In genomic region chr17:31089848-31090247, GRCm38 (mm10) we compare ENCODE assay signal across 16 mouse cellular contexts. TPM values are rescaled to one million over a fixed set of nuclear protein-coding genes. Genes with fewer than 3 reads are reported as not detected.
DNase-seq lines count a peak whose midpoint lies in the region; ATAC-seq lines count a peak whose summit lies in the region.
"Had no signal": no experiment of that assay in that cellular context is flagged by ENCODE, and none has a peak within 500 bp of the region (broad histone marks: within the 10 kb centered on the region; RNA-seq: fewer than 3 reads in every experiment).

No protein-coding gene starts in this region.

- no peak for ATAC-seq in heart, embryonic 16.5 days (replicated peaks; ENCODE audit: extremely low read depth, insufficient read depth, low FRiP score)
- no peak for ATAC-seq in liver, embryonic 11.5 days (replicated peaks; ENCODE audit: low FRiP score)
- no peak for ATAC-seq in granulocyte monocyte progenitor cell, adult 5-6 weeks (replicated peaks; ENCODE audit: poor library complexity, severe bottlenecking)
- ATAC-seq: CD4-positive, CD25-positive, alpha-beta regulatory T cell, adult 4 months had no signal

- H3K4me2 ChIP-seq in heart, embryonic 16.5 days (ENCODE audit: low read depth, low read length), result no peak overlapping the region
- no peak overlapping the region for H3K4me2 ChIP-seq in liver, embryonic 11.5 days

- no peak overlapping the region for H3K9ac ChIP-seq in heart, embryonic 16.5 days (ENCODE audit: low read length)
- H3K9ac ChIP-seq in liver, embryonic 11.5 days (ENCODE audit: low read depth, low read length), result no peak overlapping the region

- WGBS in heart, embryonic 16.5 days, result 60% methylated on average over 8 of the region's 8 CpGs
- 49% methylated on average over 8 of the region's 8 CpGs for WGBS in liver, embryonic 11.5 days
- 83% methylated on average over 8 of the region's 8 CpGs for WGBS in midbrain, embryonic 10.5 days

- H3K4me1 ChIP-seq in heart, embryonic 16.5 days (ENCODE audit: control insufficient read depth, insufficient read depth, low read length), result peaks cover 27% of the 10 kb centered on the region
- peaks cover 15% of the 10 kb centered on the region for H3K4me1 ChIP-seq in brown adipose tissue, adult 24 weeks (ENCODE audit: control insufficient read depth, insufficient read depth, insufficient read length, low read length)
- peaks cover 51% of the 10 kb centered on the region for H3K4me1 ChIP-seq in liver, embryonic 11.5 days (replicated peaks; ENCODE audit: control insufficient read depth, insufficient read depth, low read length)
- peaks cover 48% of the 10 kb centered on the region for H3K4me1 ChIP-seq in midbrain, embryonic 10.5 days

- no peak overlapping the region for H3K4me3 ChIP-seq in heart, embryonic 16.5 days (ENCODE audit: low read length)
- H3K4me3 ChIP-seq in brown adipose tissue, adult 24 weeks (ENCODE audit: insufficient read depth, low read depth, low read length), result no peak overlapping the region
- H3K4me3 ChIP-seq in liver, embryonic 11.5 days (ENCODE audit: low read depth, low read length), result no peak overlapping the region
- no peak overlapping the region for H3K4me3 ChIP-seq in midbrain, embryonic 10.5 days

- H3K27me3 ChIP-seq in heart, embryonic 16.5 days (ENCODE audit: control insufficient read depth, insufficient read depth, low read length), result no peaks in the 10 kb centered on the region
- H3K27me3 ChIP-seq in liver, embryonic 11.5 days (replicated peaks; ENCODE audit: control insufficient read depth, insufficient read depth, low read length), result no peaks in the 10 kb centered on the region
- H3K27me3 ChIP-seq in midbrain, embryonic 10.5 days (ENCODE audit: low read depth, poor library complexity, severe bottlenecking), result no peaks in the 10 kb centered on the region

- intact Hi-C loops in heart, postnatal 14 days (cut with DNase I), result no loop called here

- peaks cover 3% of the 10 kb centered on the region; the same call in 1 of the 2 replicates for H3K9me3 ChIP-seq in heart, embryonic 16.5 days (replicated peaks; ENCODE audit: control insufficient read depth, low read length)
- no peaks in the 10 kb centered on the region; the same call in 1 of the 2 replicates for H3K9me3 ChIP-seq in liver, embryonic 11.5 days (ENCODE audit: control insufficient read depth, low read length)
- H3K9me3 ChIP-seq in midbrain, embryonic 10.5 days (replicated peaks), result no peaks in the 10 kb centered on the region

- H3K27ac ChIP-seq in heart, embryonic 16.5 days (ENCODE audit: low read length), result peak overlapping the region; percentile 55
- H3K27ac ChIP-seq in brown adipose tissue, adult 24 weeks (replicated peaks; ENCODE audit: low read depth, low read length), result 0 out of 2 replicates have a peak overlapping the region, but pooled peaks have one; percentile 2
- H3K27ac ChIP-seq in liver, embryonic 11.5 days (ENCODE audit: low read depth, low read length), result 0 out of 2 replicates have a peak overlapping the region, but pooled peaks have one; percentile 2
- peak overlapping the region; percentile 60 for H3K27ac ChIP-seq in midbrain, embryonic 10.5 days (replicated peaks)

- DNase-seq in heart, postnatal 14 days, result no peak
- DNase-seq in liver, embryonic 11.5 days (ENCODE audit: low spot score), result no peak
- DNase-seq in midbrain, embryonic 10.5 days (ENCODE audit: low spot score), result no peak
- no peak for DNase-seq in MN1 (ENCODE audit: low spot score)
- DNase-seq in kidney, adult 18-20 months, result no peak
- DNase-seq: adrenal gland, postnatal 25 days; cerebellum, adult 18-20 months; kidney, adult 9 months; right cerebral cortex, postnatal 25 days; thymus, postnatal 25 days had no signal

- H3K36me3 ChIP-seq in heart, embryonic 16.5 days (ENCODE audit: control insufficient read depth, insufficient read depth), result peaks cover 6% of the 10 kb centered on the region; the same call in 1 of the 2 replicates
- H3K36me3 ChIP-seq in liver, embryonic 11.5 days (ENCODE audit: control insufficient read depth, insufficient read depth, low read length), result no peaks in the 10 kb centered on the region
- peaks cover 5% of the 10 kb centered on the region; the same call in 1 of the 2 replicates for H3K36me3 ChIP-seq in midbrain, embryonic 10.5 days

RNA-seq across cellular contexts. Expression of gene Abcg1, which starts 32.4 kb away (rescaled TPM):
- polyA plus RNA-seq in heart, embryonic 16.5 days (2015; fragmentation: Nextera tagmentation; extraction: Ambion mirVana), result 12.7 and 15.6 TPM in 2 replicates
- 10 to 100 TPM; 11.0 to 13.5 TPM for total RNA-seq in heart, postnatal 14 days (2021)
- 2.3 and 5.0 TPM in 2 replicates for polyA plus RNA-seq in brown adipose tissue, adult 24 weeks (2012; ENCODE audit: insufficient read depth, insufficient read length, missing spikeins)
- polyA plus RNA-seq in liver, embryonic 11.5 days (2014; fragmentation: Nextera tagmentation; extraction: Ambion mirVana), result 6.5 and 6.7 TPM in 2 replicates
- polyA plus RNA-seq in midbrain, embryonic 10.5 days (2016; fragmentation: Nextera tagmentation; extraction: Ambion mirVana), result 5.8 and 9.0 TPM in 2 replicates
- 8.7 and 15.9 TPM in 2 replicates for total RNA-seq in granulocyte monocyte progenitor cell, adult 5-6 weeks (2014; fragmentation: Nextera tagmentation)
- total RNA-seq in granulocyte monocyte progenitor cell, adult 5-6 weeks (2017), result 7.6 and 9.0 TPM in 2 replicates

RNA-seq across cellular contexts. Expression of gene Tff3, which starts 39.6 kb away (rescaled TPM):
- polyA plus RNA-seq in heart, embryonic 16.5 days (2015; fragmentation: Nextera tagmentation; extraction: Ambion mirVana), result 3.4 TPM in 1 of 2 replicates, not detected in the other
- total RNA-seq in heart, postnatal 14 days (2021), result not detected
- not detected in 2 replicates for polyA plus RNA-seq in brown adipose tissue, adult 24 weeks (2012; ENCODE audit: insufficient read depth, insufficient read length, missing spikeins)
- 2.1 and 2.5 TPM in 2 replicates for polyA plus RNA-seq in liver, embryonic 11.5 days (2014; fragmentation: Nextera tagmentation; extraction: Ambion mirVana)
- 1.2 TPM in 1 of 2 replicates, not detected in the other for polyA plus RNA-seq in midbrain, embryonic 10.5 days (2016; fragmentation: Nextera tagmentation; extraction: Ambion mirVana)
- not detected in 2 replicates for total RNA-seq in granulocyte monocyte progenitor cell, adult 5-6 weeks (2014; fragmentation: Nextera tagmentation)
- total RNA-seq in granulocyte monocyte progenitor cell, adult 5-6 weeks (2017), result not detected in 2 replicates
- total RNA-seq: adrenal gland, postnatal 25 days; left cerebral cortex, adult 18-20 months; neutrophil, adult 5-6 weeks had no signal
- polyA plus RNA-seq: CD4-positive, CD25-positive, alpha-beta regulatory T cell, adult 4 months had no signal

RNA-seq across cellular contexts. Expression of gene Tff2, which starts 54.2 kb away (rescaled TPM):
- not detected in 2 replicates for polyA plus RNA-seq in heart, embryonic 16.5 days (2015; fragmentation: Nextera tagmentation; extraction: Ambion mirVana)
- total RNA-seq in heart, postnatal 14 days (2021), result under 1 TPM in 1 of 2 experiments, not detected in 1; 0.88 TPM
- not detected in 2 replicates for polyA plus RNA-seq in brown adipose tissue, adult 24 weeks (2012; ENCODE audit: insufficient read depth, insufficient read length, missing spikeins)
- polyA plus RNA-seq in liver, embryonic 11.5 days (2014; fragmentation: Nextera tagmentation; extraction: Ambion mirVana), result not detected in 2 replicates
- not detected in 2 replicates for polyA plus RNA-seq in midbrain, embryonic 10.5 days (2016; fragmentation: Nextera tagmentation; extraction: Ambion mirVana)
- not detected in 2 replicates for total RNA-seq in granulocyte monocyte progenitor cell, adult 5-6 weeks (2014; fragmentation: Nextera tagmentation)
- total RNA-seq in granulocyte monocyte progenitor cell, adult 5-6 weeks (2017), result not detected in 2 replicates
- total RNA-seq: adrenal gland, postnatal 25 days; left cerebral cortex, adult 18-20 months; neutrophil, adult 5-6 weeks had no signal
- polyA plus RNA-seq: CD4-positive, CD25-positive, alpha-beta regulatory T cell, adult 4 months had no signal

Comparison
In these comparisons a context has a peak if more than half of its experiments do, and no peak if none do; other contexts are left out.
1. H3K27ac ChIP-seq: peak in every context shown above with its lines; median percentile 60 in midbrain, embryonic 10.5 days; 55 in heart, embryonic 16.5 days; 2 in brown adipose tissue, adult 24 weeks; 2 in liver, embryonic 11.5 days.